Mouse (Mus musculus) liver, embryonic 14.5 days (tissue): Measurements from ENCODE around the gene Gm3239.
"Not testable (repeated sequence)": the region's sequence is repeated elsewhere in the genome, so short reads cannot be mapped to it uniquely, and the experiment has no call there.

Experiments
- CTCF ChIP-seq: IDR thresholded peaks from 2 replicates; pipeline ENCODE4 v1.5.1; 2016; ENCODE audit warnings: antibody characterized with exemption, low read depth, control low read depth
- EP300 ChIP-seq: IDR thresholded peaks from 2 replicates; pipeline ENCODE4 v1.6.1; 2016; ENCODE audit warnings: antibody characterized with exemption, low read depth

- not testable (repeated sequence) for TF ChIP-seq CTCF, EP300
Measured at GRCm38 (mm10) chr14:4649309-4649708, 14.7 kb upstream of the Gm3239 start.
